Comparison of ENCODE assay signal across 8 mouse cellular contexts in genomic region chr8:3219921-3220411, GRCm38 (mm10). TPM values are rescaled to one million over a fixed set of nuclear protein-coding genes. Genes with fewer than 3 reads are reported as not detected.
DNase-seq lines count a peak whose midpoint lies in the region; ATAC-seq and TF ChIP-seq lines count a peak whose summit lies in the region.

No protein-coding gene starts in this region.

- ATAC-seq in embryonic facial prominence, embryonic 14.5 days (ENCODE audit: low read depth): no peak
- ATAC-seq in hindbrain, embryonic 13.5 days (ENCODE audit: low FRiP score): no peak
- ATAC-seq in midbrain, embryonic 14.5 days (ENCODE audit: low FRiP score, low TSS enrichment): no peak

- TF ChIP-seq CTCF in layer of hippocampus, adult 2 months (conservative IDR thresholded peaks at IDR 0.05): no peak

- peak overlapping the region; percentile 90 for H3K27ac ChIP-seq in layer of hippocampus, adult 2 months
- H3K27ac ChIP-seq in embryonic facial prominence, embryonic 14.5 days (replicated peaks; ENCODE audit: low read depth, low read length): peak overlapping the region; percentile 83
- H3K27ac ChIP-seq in hindbrain, embryonic 13.5 days: peak overlapping the region; percentile 94
- H3K27ac ChIP-seq in midbrain, embryonic 14.5 days (replicated peaks; ENCODE audit: low read depth, low read length): peak overlapping the region; percentile 93

- no peaks in the 10 kb centered on the region for H3K36me3 ChIP-seq in embryonic facial prominence, embryonic 14.5 days (ENCODE audit: control insufficient read depth, insufficient read depth, low read length)
- no peaks in the 10 kb centered on the region for H3K36me3 ChIP-seq in hindbrain, embryonic 13.5 days
- H3K36me3 ChIP-seq in midbrain, embryonic 14.5 days (ENCODE audit: control insufficient read depth, insufficient read depth, low read length): no peaks in the 10 kb centered on the region

- H3K9ac ChIP-seq in embryonic facial prominence, embryonic 14.5 days (ENCODE audit: low read depth, low read length): no peak overlapping the region
- no peak overlapping the region for H3K9ac ChIP-seq in hindbrain, embryonic 13.5 days
- H3K9ac ChIP-seq in midbrain, embryonic 14.5 days (replicated peaks; ENCODE audit: low read length): no peak overlapping the region

- peak overlapping the region; percentile 50; the same call in 1 of the 2 replicates for H3K4me3 ChIP-seq in layer of hippocampus, adult 2 months
- no peak overlapping the region; the same call in 1 of the 2 replicates for H3K4me3 ChIP-seq in embryonic facial prominence, embryonic 14.5 days (ENCODE audit: low read depth, low read length)
- peak overlapping the region; percentile 58; the same call in 1 of the 2 replicates for H3K4me3 ChIP-seq in hindbrain, embryonic 13.5 days
- H3K4me3 ChIP-seq in midbrain, embryonic 14.5 days (replicated peaks; ENCODE audit: low read depth, low read length): peak overlapping the region; percentile 63

- peak overlapping the region; percentile 61 for H3K4me2 ChIP-seq in embryonic facial prominence, embryonic 14.5 days (ENCODE audit: low read depth, low read length)
- peak overlapping the region; percentile 66 for H3K4me2 ChIP-seq in hindbrain, embryonic 13.5 days
- peak overlapping the region; percentile 72 for H3K4me2 ChIP-seq in midbrain, embryonic 14.5 days (ENCODE audit: low read length)

- WGBS in embryonic facial prominence, embryonic 14.5 days: 73% methylated on average over 12 of the region's 12 CpGs
- 92% methylated on average over 12 of the region's 12 CpGs for WGBS in hindbrain, embryonic 13.5 days
- 92% methylated on average over 12 of the region's 12 CpGs for WGBS in midbrain, embryonic 14.5 days

- no peak for DNase-seq in layer of hippocampus, adult 2 months (ENCODE audit: low spot score in 2 of 2)
- no peak for DNase-seq in layer of hippocampus, adult 18-20 months (ENCODE audit: low spot score in 2 of 2)
- DNase-seq in embryonic facial prominence, embryonic 14.5 days (ENCODE audit: low spot score): no peak
- DNase-seq in midbrain, embryonic 14.5 days: peak; percentile 8
- DNase-seq in layer of hippocampus, adult 9-10 months (ENCODE audit: low spot score): no peak
- DNase-seq in left cerebral cortex, postnatal 36 days (ENCODE audit: low spot score in 2 of 2): no peak
- DNase-seq in right cerebral cortex, postnatal 36 days (ENCODE audit: low spot score in 2 of 2): no peak

- no peaks in the 10 kb centered on the region for H3K27me3 ChIP-seq in embryonic facial prominence, embryonic 14.5 days (replicated peaks; ENCODE audit: control insufficient read depth, insufficient read depth, low read length)
- no peaks in the 10 kb centered on the region for H3K27me3 ChIP-seq in hindbrain, embryonic 13.5 days
- no peaks in the 10 kb centered on the region for H3K27me3 ChIP-seq in midbrain, embryonic 14.5 days (ENCODE audit: control insufficient read depth, insufficient read depth, low read length)

- intact Hi-C loops in left cerebral cortex, postnatal 36 days (cut with DNase I): loop anchor here (2.0 kb wide), 1 partner anchor 59 kb away; the partner anchor contains the start of gene Insr

- H3K9me3 ChIP-seq in embryonic facial prominence, embryonic 14.5 days (ENCODE audit: control insufficient read depth, low read length): no peaks in the 10 kb centered on the region
- H3K9me3 ChIP-seq in hindbrain, embryonic 13.5 days: no peaks in the 10 kb centered on the region
- H3K9me3 ChIP-seq in midbrain, embryonic 14.5 days (ENCODE audit: control insufficient read depth, low read length): no peaks in the 10 kb centered on the region

- peaks cover 14% of the 10 kb centered on the region for H3K4me1 ChIP-seq in embryonic facial prominence, embryonic 14.5 days (ENCODE audit: control insufficient read depth, insufficient read depth, low read length)
- H3K4me1 ChIP-seq in hindbrain, embryonic 13.5 days (replicated peaks): peaks cover 27% of the 10 kb centered on the region
- H3K4me1 ChIP-seq in midbrain, embryonic 14.5 days (ENCODE audit: control insufficient read depth, insufficient read depth, low read length): peaks cover 20% of the 10 kb centered on the region

RNA-seq across cellular contexts. Expression of gene Insr, which starts 59.5 kb away (rescaled TPM):
- 10 to 100 TPM; 51.6 to 53.9 TPM for total RNA-seq in layer of hippocampus, adult 2 months (2021)
- total RNA-seq in layer of hippocampus, adult 18-20 months (2021): 10 to 100 TPM; 46.9 to 47.6 TPM
- polyA plus RNA-seq in embryonic facial prominence, embryonic 14.5 days (2014; fragmentation: Nextera tagmentation; extraction: Ambion mirVana): 30.3 and 31.8 TPM in 2 replicates
- polyA plus RNA-seq in hindbrain, embryonic 13.5 days (2015; fragmentation: Nextera tagmentation; extraction: Ambion mirVana): 54.5 and 56.1 TPM in 2 replicates
- 53.5 and 55.0 TPM in 2 replicates for polyA plus RNA-seq in midbrain, embryonic 14.5 days (2014; fragmentation: Nextera tagmentation; extraction: Ambion mirVana)
- total RNA-seq in left cerebral cortex, postnatal 36 days (2021): 10 to 100 TPM; 44.5 to 58.4 TPM
